In genomic region chr19:21943407-21943806, GRCm38 (mm10) we compare ENCODE assay signal across 9 mouse cellular contexts.
A peak's percentile ranks its signal among the peaks of the same experiment; 100 is the strongest.
DNase-seq lines count a peak whose midpoint lies in the region; ATAC-seq and TF ChIP-seq lines count a peak whose summit lies in the region.
"Had no signal": no experiment of that assay in that cellular context is flagged by ENCODE, and none has a peak within 500 bp of the region (broad histone marks: within the 10 kb centered on the region; RNA-seq: fewer than 3 reads in every experiment).

No protein-coding gene starts in this region.

- no peaks in the 10 kb centered on the region for H3K4me1 ChIP-seq in hindbrain, postnatal 0 days (ENCODE audit: insufficient read depth, low read length)
- no peaks in the 10 kb centered on the region for H3K4me1 ChIP-seq in hindbrain, embryonic 10.5 days (replicated peaks)
- no peaks in the 10 kb centered on the region; a peak in 1 of 4 replicates for H3K4me1 ChIP-seq in liver, embryonic 14.5 days (replicated peaks; ENCODE audit: control insufficient read depth in 2 of 2, insufficient read depth in 2 of 2, low read length in 1 of 2)
- H3K4me1 ChIP-seq: midbrain, embryonic 12.5 days had no signal

- peak; percentile 28 for TF ChIP-seq CTCF in hindbrain, postnatal 0 days (IDR thresholded peaks at IDR 0.05; ENCODE audit: low read depth)
- peak; percentile 50; the same call in 1 of the 2 replicates for TF ChIP-seq CTCF in liver, embryonic 14.5 days (IDR thresholded peaks at IDR 0.05; ENCODE audit: low read depth)

- no peak overlapping the region for H3K4me3 ChIP-seq in hindbrain, postnatal 0 days (ENCODE audit: low read length)
- no peak overlapping the region for H3K4me3 ChIP-seq in hindbrain, embryonic 10.5 days
- no peak overlapping the region for H3K4me3 ChIP-seq in liver, embryonic 14.5 days (ENCODE audit: insufficient read depth in 1 of 2, low read depth in 2 of 2, low read length in 2 of 2)
- H3K4me3 ChIP-seq: midbrain, embryonic 12.5 days had no signal

- H3K9me3 ChIP-seq in hindbrain, postnatal 0 days (ENCODE audit: low read length): no peaks in the 10 kb centered on the region
- no peaks in the 10 kb centered on the region for H3K9me3 ChIP-seq in hindbrain, embryonic 10.5 days
- no peaks in the 10 kb centered on the region for H3K9me3 ChIP-seq in liver, embryonic 14.5 days (ENCODE audit: control insufficient read depth, low read length)
- H3K9me3 ChIP-seq: midbrain, embryonic 12.5 days had no signal

- no peak overlapping the region for H3K4me2 ChIP-seq in hindbrain, postnatal 0 days (ENCODE audit: low read depth, low read length)
- H3K4me2 ChIP-seq in liver, embryonic 14.5 days (ENCODE audit: low read depth): no peak overlapping the region
- H3K4me2 ChIP-seq: midbrain, embryonic 12.5 days had no signal

- H3K27me3 ChIP-seq in hindbrain, postnatal 0 days (ENCODE audit: insufficient read depth, low read length): no peaks in the 10 kb centered on the region
- no peaks in the 10 kb centered on the region for H3K27me3 ChIP-seq in hindbrain, embryonic 10.5 days (ENCODE audit: insufficient read depth, poor library complexity, severe bottlenecking)
- H3K27me3 ChIP-seq in liver, embryonic 14.5 days (ENCODE audit: control insufficient read depth, insufficient read depth, low read length): no peaks in the 10 kb centered on the region
- H3K27me3 ChIP-seq: midbrain, embryonic 12.5 days had no signal

- H3K9ac ChIP-seq in hindbrain, postnatal 0 days (replicated peaks; ENCODE audit: low read length): no peak overlapping the region
- no peak overlapping the region for H3K9ac ChIP-seq in liver, embryonic 14.5 days (replicated peaks)
- H3K9ac ChIP-seq: midbrain, embryonic 12.5 days had no signal

- WGBS in hindbrain, postnatal 0 days: 55% methylated on average over 4 of the region's 4 CpGs
- WGBS in hindbrain, embryonic 10.5 days: 71% methylated on average over 4 of the region's 4 CpGs
- WGBS in liver, embryonic 14.5 days (ENCODE audit: insufficient replicate concordance): 30% methylated on average over 4 of the region's 4 CpGs

- no peak overlapping the region for H3K27ac ChIP-seq in hindbrain, postnatal 0 days
- no peak overlapping the region for H3K27ac ChIP-seq in hindbrain, embryonic 10.5 days
- no peak overlapping the region for H3K27ac ChIP-seq in liver, embryonic 14.5 days
- H3K27ac ChIP-seq: midbrain, embryonic 12.5 days had no signal

- ATAC-seq in hindbrain, postnatal 0 days: no peak
- ATAC-seq in liver, embryonic 14.5 days (ENCODE audit: insufficient read depth): no peak

- no peaks in the 10 kb centered on the region for H3K36me3 ChIP-seq in hindbrain, postnatal 0 days (ENCODE audit: insufficient read depth, low read length)
- H3K36me3 ChIP-seq in hindbrain, embryonic 10.5 days: no peaks in the 10 kb centered on the region
- no peaks in the 10 kb centered on the region for H3K36me3 ChIP-seq in liver, embryonic 14.5 days (replicated peaks; ENCODE audit: control insufficient read depth, insufficient read depth, low read depth)
- H3K36me3 ChIP-seq: midbrain, embryonic 12.5 days had no signal

- no peak for TF ChIP-seq EP300 in liver, embryonic 14.5 days (IDR thresholded peaks at IDR 0.05; ENCODE audit: low read depth)

- no peak for DNase-seq in hindbrain, postnatal 0 days (ENCODE audit: low spot score)
- no peak for DNase-seq in hindbrain, embryonic 10.5 days (ENCODE audit: low spot score)
- peak; percentile 27 for DNase-seq in ES-CJ7 (ENCODE audit: low read depth, low spot score)
- DNase-seq in heart, adult 11 months: peak; percentile 95
- DNase-seq in liver, embryonic 14.5 days (ENCODE audit: low read depth in 3 of 3, low spot score in 3 of 3): no peak
- DNase-seq in urinary bladder, postnatal 25 days (ENCODE audit: low spot score): no peak
- DNase-seq in T-cell, adult 2 months (ENCODE audit: low spot score): no peak
- no peak for DNase-seq in frontal cortex, postnatal 10 days (ENCODE audit: low spot score in 2 of 2)

Comparison
In these comparisons a context has a peak if more than half of its experiments do, and no peak if none do; other contexts are left out.
1. DNase-seq: peak in ES-CJ7 (single experiment) and heart, adult 11 months (single experiment); none in hindbrain, postnatal 0 days (single experiment), hindbrain, embryonic 10.5 days (single experiment), liver, embryonic 14.5 days (0 of 3), urinary bladder, postnatal 25 days (single experiment), T-cell, adult 2 months (single experiment) and frontal cortex, postnatal 10 days (0 of 2).